Mouse (Mus musculus) bone marrow, adult 2 months (tissue): ENCODE data around the gene Met.

Experiments
- CTCF ChIP-seq: fragments of 200-500 bp; IDR thresholded peaks from 2 replicates; pipeline ENCODE4 v1.5.1; 2011; ENCODE audit warnings: low read length, control low read depth; ENCODE audit not compliant: control insufficient read depth, insufficient read depth
- POLR2A ChIP-seq: fragments of 200-500 bp; IDR thresholded peaks from 2 replicates; pipeline ENCODE4 v1.6.1; 2011; ENCODE audit warnings: low read depth, mild to moderate bottlenecking, control low read depth, low read length, borderline replicate concordance; ENCODE audit not compliant: control insufficient read depth

GRCm38 (mm10) chr6:17481068-17481467 lies 17.5 kb downstream of the Met start:
- TF ChIP-seq CTCF (no peak), POLR2A (no peak)
